Mouse (Mus musculus) left cerebral cortex, postnatal 14 days (tissue): ENCODE measurements around the gene Ipo13. TPM values are rescaled to one million over a fixed set of nuclear protein-coding genes. Genes with fewer than 3 reads are reported as not detected.
A peak's percentile ranks its signal among the peaks of the same experiment; 100 is the strongest.

ENCODE experiments used
- DNase-seq, 2 experiments: peaks; one replicate each; pipeline ENCODE4 v3.0.0; 2021 to 2022; ENCODE audit warnings: low spot score in 2 of 2, mixed read lengths in 1 of 2
- intact Hi-C: fragments of 180-260 bp; cut with DNase I; formaldehyde crosslinking; loops from one replicate; pipeline ENCODE4 v1.15.1; 2025
- total RNA-seq, 2 experiments: library from RNA; stranded (reverse); gene quantifications; 2 replicates each; pipeline ENCODE4 v1.2.3; 2021

The Ipo13 gene
- total RNA-seq, 2 experiments from 2014 or later = 124 to 125 TPM

- no peak for DNase-seq
- intact Hi-C loops = no loop called here
Observed at GRCm38 (mm10) chr4:117852152-117852868, 62.5 kb downstream of the Ipo13 start.

GRCm38 (mm10) chr4:117850871-117851270 is 63.9 kb downstream of the Ipo13 start:
- intact Hi-C loops = no loop called here
- DNase-seq = no peak

- intact Hi-C loops = no loop called here
- DNase-seq = no peak
Observed at GRCm38 (mm10) chr4:117850176-117850575, 64.6 kb downstream of the Ipo13 start.

GRCm38 (mm10) chr4:117849506-117849905 is 65.3 kb downstream of the Ipo13 start:
- DNase-seq = no peak
- intact Hi-C loops = no loop called here

GRCm38 (mm10) chr4:117849063-117849462 is 65.7 kb downstream of the Ipo13 start:
- no peak for DNase-seq
- intact Hi-C loops = no loop called here

- intact Hi-C loops = no loop called here
- peak; percentile 45 to 51 for DNase-seq
Observed at GRCm38 (mm10) chr4:117847011-117847410, 67.8 kb downstream of the Ipo13 start.

GRCm38 (mm10) chr4:117846261-117846660 is 68.5 kb downstream of the Ipo13 start:
- no peak for DNase-seq
- intact Hi-C loops = no loop called here

GRCm38 (mm10) chr4:117845316-117845715 is 69.5 kb downstream of the Ipo13 start:
- no peak for DNase-seq
- intact Hi-C loops = no loop called here

Other genes with a start within 250 kb of the Ipo13 start
- gene Dmap1, start 232.7 kb downstream of the Ipo13 start, total RNA-seq = 10 to 100 TPM; 35.9 to 36.0 TPM
- gene Gm12845, start 190.6 kb downstream of the Ipo13 start, total RNA-seq = not detected
- not detected for gene Klf17, start 149.4 kb downstream of the Ipo13 start, total RNA-seq
- 10 to 100 TPM; 32.4 to 33.5 TPM for gene Slc6a9, start 80.5 kb downstream of the Ipo13 start, total RNA-seq
- 1 to 10 TPM; 2.1 to 2.8 TPM for gene Ccdc24, start 42.4 kb downstream of the Ipo13 start, total RNA-seq
- 100 to 1,000 TPM; 136 to 144 TPM for gene B4galt2, start 31.5 kb downstream of the Ipo13 start, total RNA-seq
- 100 to 1,000 TPM; 486 to 488 TPM for gene Atp6v0b, start 27.7 kb downstream of the Ipo13 start, total RNA-seq
- gene Dph2, start 23.0 kb downstream of the Ipo13 start, total RNA-seq = 1 to 10 TPM; 9.0 to 9.1 TPM
- 1 to 10 TPM; 1.8 to 2.3 TPM for gene Artn, start 14.8 kb upstream of the Ipo13 start, total RNA-seq
- gene St3gal3, start 219.9 kb upstream of the Ipo13 start, total RNA-seq = 10 to 100 TPM; 41.4 to 45.3 TPM